Comparison of ENCODE assay signal across 8 mouse cellular contexts in the genomic region with DNA sequence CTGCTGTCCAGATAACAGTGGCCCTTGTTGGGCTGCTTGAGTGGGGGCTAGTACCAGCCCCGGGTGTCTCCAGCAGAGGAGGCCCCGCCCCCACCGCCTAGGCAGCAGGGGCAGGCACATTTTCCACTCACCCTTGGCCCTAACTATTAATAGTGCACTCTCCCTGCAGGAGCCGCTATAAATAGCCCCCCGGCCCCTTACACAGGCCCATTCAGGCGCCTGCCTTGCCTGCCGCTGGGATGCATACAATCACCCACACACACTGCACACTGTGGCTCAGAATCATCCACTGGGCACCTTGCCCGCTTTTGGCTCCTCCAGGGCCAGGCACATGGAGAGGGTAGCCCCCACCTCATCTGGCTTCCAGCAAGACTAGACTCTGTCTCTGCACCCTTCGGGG. TPM values are rescaled to one million over a fixed set of nuclear protein-coding genes. Genes with fewer than 3 reads are reported as not detected.
DNase-seq lines count a peak whose midpoint lies in the region; ATAC-seq and TF ChIP-seq lines count a peak whose summit lies in the region.

No protein-coding gene starts in this region.

- ATAC-seq in forebrain, embryonic 16.5 days, result peak; percentile 69
- ATAC-seq in liver, postnatal 0 days, result no peak

- intact Hi-C loops in heart, postnatal 25 days (cut with DNase I), result loop anchor here (2.0 kb wide), 1 partner anchor 24 kb away; a partner anchor contains a TSS

- H3K9ac ChIP-seq in forebrain, embryonic 16.5 days (replicated peaks; ENCODE audit: low read depth, low read length), result peak overlapping the region; percentile 9; the same call in 1 of the 2 replicates
- H3K9ac ChIP-seq in liver, postnatal 0 days (replicated peaks), result no peak overlapping the region

- H3K4me2 ChIP-seq in forebrain, embryonic 16.5 days (ENCODE audit: low read length), result no peak overlapping the region; the same call in 1 of the 2 replicates
- H3K4me2 ChIP-seq in liver, postnatal 0 days (ENCODE audit: low read depth, low read length), result no peak overlapping the region

- no peaks in the 10 kb centered on the region for H3K9me3 ChIP-seq in forebrain, embryonic 16.5 days (ENCODE audit: control insufficient read depth, low read length)
- no peaks in the 10 kb centered on the region for H3K9me3 ChIP-seq in liver, postnatal 0 days (ENCODE audit: low read length)

- no peak overlapping the region for H3K4me3 ChIP-seq in forebrain, embryonic 16.5 days (replicated peaks; ENCODE audit: low read length)
- H3K4me3 ChIP-seq in liver, postnatal 0 days (ENCODE audit: low read depth, low read length), result no peak overlapping the region

- WGBS in forebrain, embryonic 16.5 days, result 12% methylated on average over 9 of the region's 9 CpGs
- WGBS in liver, postnatal 0 days (ENCODE audit: insufficient replicate concordance), result 31% methylated on average over 9 of the region's 9 CpGs

- DNase-seq in adrenal gland, adult (ENCODE audit: inconsistent age in 2 of 2, low spot score in 1 of 2), result peak; percentile 75 to 81
- no peak for DNase-seq in adrenal gland, postnatal 4 days (ENCODE audit: low spot score in 2 of 2)
- DNase-seq in heart, postnatal 25 days (ENCODE audit: low spot score), result peak; percentile 76
- DNase-seq in layer of hippocampus, adult 18-20 months (ENCODE audit: low spot score in 2 of 2), result peak; percentile 62 to 81
- DNase-seq in liver, postnatal 0 days, result peak; percentile 47
- DNase-seq in right cerebral cortex, adult 18-20 months, result peak; percentile 84
- no peak for DNase-seq in urinary bladder, postnatal 14 days (ENCODE audit: low spot score)

- H3K27ac ChIP-seq in forebrain, embryonic 16.5 days (ENCODE audit: low read length), result peak overlapping the region; percentile 53
- peak overlapping the region; percentile 59 for H3K27ac ChIP-seq in liver, postnatal 0 days (ENCODE audit: low read depth)

- no peaks in the 10 kb centered on the region for H3K36me3 ChIP-seq in forebrain, embryonic 16.5 days (ENCODE audit: control insufficient read depth, insufficient read depth)
- no peaks in the 10 kb centered on the region for H3K36me3 ChIP-seq in liver, postnatal 0 days (replicated peaks; ENCODE audit: insufficient read depth, low read length)

- TF ChIP-seq CTCF in liver, postnatal 0 days (IDR thresholded peaks at IDR 0.05; ENCODE audit: low read depth), result no peak

- no peak for TF ChIP-seq EP300 in liver, postnatal 0 days (IDR thresholded peaks at IDR 0.05; ENCODE audit: low read depth)

- H3K4me1 ChIP-seq in forebrain, embryonic 16.5 days (replicated peaks; ENCODE audit: control insufficient read depth, insufficient read depth, low read length), result peaks cover 23% of the 10 kb centered on the region
- peaks cover 14% of the 10 kb centered on the region for H3K4me1 ChIP-seq in liver, postnatal 0 days (ENCODE audit: insufficient read depth)

- H3K27me3 ChIP-seq in forebrain, embryonic 16.5 days (replicated peaks; ENCODE audit: control insufficient read depth, insufficient read depth, low read length), result no peaks in the 10 kb centered on the region
- H3K27me3 ChIP-seq in liver, postnatal 0 days (ENCODE audit: insufficient read depth, low read length), result no peaks in the 10 kb centered on the region

RNA-seq across cellular contexts. Expression of a gene that starts 19.8 kb away (rescaled TPM):
- total RNA-seq in adrenal gland, postnatal 4 days (2021), result 10 to 100 TPM; 28.0 to 36.1 TPM
- 57.3 and 60.4 TPM in 2 replicates for polyA plus RNA-seq in forebrain, embryonic 16.5 days (2015; fragmentation: Nextera tagmentation; extraction: Ambion mirVana)
- 10 to 100 TPM; 24.7 to 27.3 TPM for total RNA-seq in heart, postnatal 25 days (2021)
- total RNA-seq in layer of hippocampus, adult 18-20 months (2021), result 10 to 100 TPM; 29.7 to 30.6 TPM
- 32.9 and 33.1 TPM in 2 replicates for polyA plus RNA-seq in liver, postnatal 0 days (2015; fragmentation: Nextera tagmentation; extraction: Ambion mirVana)

RNA-seq across cellular contexts. Expression of a gene that starts 20.2 kb away (rescaled TPM):
- total RNA-seq in adrenal gland, postnatal 4 days (2021), result 10 to 100 TPM; 15.8 to 16.6 TPM
- polyA plus RNA-seq in forebrain, embryonic 16.5 days (2015; fragmentation: Nextera tagmentation; extraction: Ambion mirVana), result 6.6 and 8.8 TPM in 2 replicates
- 10 to 100 TPM; 10.7 TPM for total RNA-seq in heart, postnatal 25 days (2021)
- total RNA-seq in layer of hippocampus, adult 18-20 months (2021), result 10 to 100 TPM; 12.0 to 12.4 TPM
- polyA plus RNA-seq in liver, postnatal 0 days (2015; fragmentation: Nextera tagmentation; extraction: Ambion mirVana), result 3.6 and 3.7 TPM in 2 replicates

RNA-seq across cellular contexts. Expression of a gene that starts 22.7 kb away (rescaled TPM):
- 10 to 100 TPM; 45.9 to 48.8 TPM for total RNA-seq in adrenal gland, postnatal 4 days (2021)
- 58.2 and 70.7 TPM in 2 replicates for polyA plus RNA-seq in forebrain, embryonic 16.5 days (2015; fragmentation: Nextera tagmentation; extraction: Ambion mirVana)
- 10 to 100 TPM; 86.8 to 98.2 TPM for total RNA-seq in heart, postnatal 25 days (2021)
- 10 to 100 TPM; 36.8 to 47.6 TPM for total RNA-seq in layer of hippocampus, adult 18-20 months (2021)
- 18.4 and 34.2 TPM in 2 replicates for polyA plus RNA-seq in liver, postnatal 0 days (2015; fragmentation: Nextera tagmentation; extraction: Ambion mirVana)

Comparison
In these comparisons a context has a peak if more than half of its experiments do, and no peak if none do; other contexts are left out.
1. DNase-seq: peak in adrenal gland, adult (2 of 2), heart, postnatal 25 days (single experiment), layer of hippocampus, adult 18-20 months (2 of 2), liver, postnatal 0 days (single experiment) and right cerebral cortex, adult 18-20 months (single experiment); none in adrenal gland, postnatal 4 days (0 of 2) and urinary bladder, postnatal 14 days (single experiment).